Mouse (Mus musculus) testis, adult 2 months (tissue): Measurements from ENCODE around the gene Gm20388.

Experiments
- CTCF ChIP-seq: fragments of 200-500 bp; IDR thresholded peaks from 2 replicates; pipeline ENCODE4 v1.5.1; 2012; ENCODE audit warnings: low read depth, mild to moderate bottlenecking, inconsistent platforms, low read length, moderate library complexity; ENCODE audit not compliant: control insufficient read depth, insufficient read depth, insufficient replicate concordance
- POLR2A ChIP-seq: fragments of 200-500 bp; IDR thresholded peaks from 2 replicates; pipeline ENCODE4 v1.6.1; 2012; ENCODE audit warnings: low read depth, mild to moderate bottlenecking, inconsistent platforms, low read length, moderate library complexity; ENCODE audit not compliant: control insufficient read depth

DNA sequence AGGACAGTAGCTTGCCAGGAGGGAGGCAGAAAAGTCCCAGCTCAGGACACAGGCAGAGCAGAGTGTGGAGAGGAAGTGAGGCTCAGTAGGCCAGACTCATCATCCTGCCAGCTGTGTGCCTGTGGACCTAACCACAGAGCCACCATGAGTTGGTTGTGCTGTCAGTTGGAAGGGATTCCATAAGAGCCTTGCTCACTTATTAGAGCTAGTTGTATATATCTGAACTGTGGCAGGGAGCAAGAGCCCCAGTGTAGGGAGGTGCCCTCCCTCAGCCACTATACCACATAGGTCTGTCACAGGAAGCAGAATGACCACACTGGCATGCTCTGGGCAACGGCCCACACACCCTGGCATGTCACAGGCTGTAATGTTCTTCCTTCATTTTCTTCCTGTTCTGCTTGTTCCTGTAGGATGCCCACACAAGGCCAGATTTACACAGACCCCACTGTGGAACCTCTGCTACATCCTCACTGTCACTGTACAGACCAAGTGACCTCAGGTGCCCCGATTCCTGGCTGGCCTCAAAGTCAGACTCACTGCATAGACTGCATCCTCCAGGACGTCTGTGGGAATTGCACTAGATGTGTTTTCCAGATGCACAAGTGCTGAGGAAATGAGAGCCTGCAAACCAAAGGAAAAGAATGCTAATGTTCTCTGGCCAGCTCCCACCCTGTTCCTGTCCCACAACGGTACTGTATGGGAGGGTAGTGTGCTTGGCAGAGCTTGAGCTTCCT lies 4155.9 kb downstream of the Gm20388 start:
- TF ChIP-seq CTCF = no peak
- no peak for TF ChIP-seq POLR2A
